Mouse (Mus musculus) midbrain, embryonic 12.5 days (tissue): ENCODE measurements around the gene Dusp10. TPM values are rescaled to one million over a fixed set of nuclear protein-coding genes. Genes with fewer than 3 reads are reported as not detected.
A peak's percentile ranks its signal among the peaks of the same experiment; 100 is the strongest.

Source experiments
- ATAC-seq: fragments of 200-750 bp; cut with Nextera tagmentation; 2 replicates; pipeline ENCODE4 v1.8.0; 2017; ENCODE audit warnings: low read depth, moderate TSS enrichment, moderate library complexity; ENCODE audit not compliant: low FRiP score
- H3K27ac ChIP-seq: fragments of 300-500 bp; sonication (generic); replicated peaks from 2 replicates; pipeline ENCODE4 v1.5.1; 2016; ENCODE audit warnings: mild to moderate bottlenecking
- H3K27me3 ChIP-seq: fragments of 300-500 bp; sonication (generic); 2 replicates; pipeline ENCODE4 v1.6.1; 2016; ENCODE audit warnings: mild to moderate bottlenecking
- H3K36me3 ChIP-seq: fragments of 300-500 bp; sonication (generic); 2 replicates; pipeline ENCODE4 v1.6.1; 2016
- H3K4me1 ChIP-seq: fragments of 300-500 bp; sonication (generic); 2 replicates; pipeline ENCODE4 v1.6.1; 2016
- H3K4me2 ChIP-seq: fragments of 300-500 bp; sonication (generic); replicated peaks from 2 replicates; pipeline ENCODE4 v1.6.1; 2016; ENCODE audit warnings: mild to moderate bottlenecking, moderate library complexity
- H3K4me3 ChIP-seq: fragments of 300-500 bp; sonication (generic); 2 replicates; pipeline ENCODE4 v1.5.1; 2016; ENCODE audit warnings: mild to moderate bottlenecking
- H3K9ac ChIP-seq: fragments of 300-500 bp; sonication (generic); replicated peaks from 2 replicates; pipeline ENCODE4 v1.6.1; 2016; ENCODE audit warnings: mild to moderate bottlenecking, moderate library complexity
- H3K9me3 ChIP-seq: fragments of 300-500 bp; sonication (generic); 2 replicates; pipeline ENCODE4 v1.6.1; 2016; ENCODE audit warnings: mild to moderate bottlenecking
- WGBS: fragments of 180-500 bp; shearing (Covaris S2); methylation state at CpG from one replicate; pipeline ENCODE4 v1.1.7; 2016; 5-methylcytosine and 5-hydroxymethylcytosine counted together
- polyA plus RNA-seq: library from polyadenylated mRNA; unstranded; fragments of >200 nt; fragmentation: Nextera tagmentation; extraction: Ambion mirVana; gene quantifications from 2 replicates; pipeline ENCODE4 v1.2.1, GENCODE M21; 2016

Gene Dusp10
- polyA plus RNA-seq, 1 experiment from 2014 or later = 10.3 TPM

- WGBS = under 1% methylated on average over 63 of the region's 63 CpGs
- Histone ChIP-seq H3K4me2 (peak overlapping the region; percentile 82), H3K4me1 (peaks cover 32% of the 10 kb centered on the region), H3K27ac (peak overlapping the region; percentile 98), H3K4me3 (peak overlapping the region; percentile 76), H3K27me3 (peaks cover 9% of the 10 kb centered on the region; the same call in 1 of the 2 replicates), H3K36me3 (peaks cover 15% of the 10 kb centered on the region; the same call in 1 of the 2 replicates), H3K9ac (peak overlapping the region; percentile 90), H3K9me3 (no peaks in the 10 kb centered on the region)
- peak; percentile 74 for ATAC-seq
Observed at GRCm38 (mm10) chr1:184033390-184034010, 20.4 kb downstream of the Dusp10 start.

DNA sequence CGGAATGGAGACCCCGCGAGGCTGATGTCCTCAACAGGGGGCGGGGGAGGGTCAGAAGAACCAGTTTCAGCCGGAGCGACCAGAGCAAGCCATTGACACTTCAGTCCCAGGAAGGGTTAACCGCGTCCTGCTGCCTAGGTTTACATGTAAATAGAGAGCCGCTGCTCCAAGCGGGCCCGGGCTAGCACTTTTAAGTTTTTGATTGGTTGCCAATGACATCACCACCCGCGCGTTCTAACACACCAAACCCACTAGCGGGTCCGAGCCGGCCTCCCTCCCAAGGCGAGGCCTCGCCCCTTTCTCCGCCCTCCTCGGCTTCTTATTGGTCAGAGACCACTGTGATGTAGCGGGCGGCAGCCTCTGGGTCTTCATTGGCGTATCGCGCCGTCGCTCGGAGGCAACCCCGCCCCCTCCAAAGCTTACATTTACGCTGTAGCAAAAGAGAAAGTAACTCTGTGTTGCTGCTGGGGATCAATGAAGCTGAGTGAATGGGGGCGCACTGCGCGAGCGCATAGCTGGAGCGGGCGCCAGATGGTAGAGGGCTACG is 21.0 kb downstream of the Dusp10 start, which contains the start of gene 1700056E22Rik:
Gene 1700056E22Rik (minus strand): TSS at position 291 of the 547 bp plus-strand sequence.
- Histone ChIP-seq H3K27me3 (peaks cover 9% of the 10 kb centered on the region; the same call in 1 of the 2 replicates), H3K9me3 (no peaks in the 10 kb centered on the region), H3K9ac (peak within 1 kb of the TSS; percentile 90), H3K4me3 (peak within 1 kb of the TSS; percentile 76), H3K36me3 (peaks cover 15% of the 10 kb centered on the region; the same call in 1 of the 2 replicates), H3K4me2 (peak within 1 kb of the TSS; percentile 82), H3K4me1 (peaks cover 34% of the 10 kb centered on the region), H3K27ac (peak within 1 kb of the TSS; percentile 98)
- WGBS = under 1% methylated on average over 38 of the region's 38 CpGs
- peak; percentile 99 for ATAC-seq

GRCm38 (mm10) chr1:184034741-184035181 is 21.7 kb downstream of the Dusp10 start:
- WGBS = 0% methylated on average over 12 of the region's 12 CpGs
- no peak for ATAC-seq

DNA sequence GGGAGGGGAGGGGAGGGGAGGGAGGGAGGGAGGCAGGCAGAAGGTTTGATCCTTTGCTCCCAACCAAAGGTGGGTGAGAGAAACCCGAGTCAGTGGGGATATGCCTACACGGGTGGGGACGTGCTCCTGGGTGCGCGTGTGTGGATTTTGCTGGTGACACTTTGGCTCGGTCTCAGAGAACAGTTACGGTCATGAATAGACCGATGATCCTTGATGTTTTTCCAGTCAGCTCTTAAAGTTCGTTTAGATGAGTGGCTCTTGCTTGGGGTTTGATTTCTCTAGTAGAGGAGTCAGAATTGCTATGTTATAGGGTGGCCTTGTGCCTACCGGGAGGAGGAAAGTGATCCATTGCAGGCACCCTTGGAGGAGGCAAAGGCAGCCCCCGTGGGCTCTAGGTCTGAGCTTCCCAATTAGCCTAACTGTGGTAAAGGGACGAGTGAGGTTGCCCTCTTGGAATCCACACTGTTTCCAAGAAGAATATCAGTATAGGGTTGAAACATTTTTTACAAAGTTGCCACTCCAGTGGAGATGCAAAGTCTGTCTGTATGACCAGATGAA is 22.3 kb downstream of the Dusp10 start:
- H3K27me3 ChIP-seq = peaks cover 9% of the 10 kb centered on the region; the same call in 1 of the 2 replicates
- peak overlapping the region; percentile 70 for H3K9ac ChIP-seq
- no peak overlapping the region; the same call in 1 of the 2 replicates for H3K27ac ChIP-seq
- WGBS = 5% methylated on average over 12 of the region's 12 CpGs
- H3K4me2 ChIP-seq = peak overlapping the region; percentile 69
- peak overlapping the region; percentile 76 for H3K4me3 ChIP-seq
- ATAC-seq = no peak
- no peaks in the 10 kb centered on the region for H3K9me3 ChIP-seq
- peaks cover 18% of the 10 kb centered on the region; the same call in 1 of the 2 replicates for H3K36me3 ChIP-seq
- peaks cover 44% of the 10 kb centered on the region for H3K4me1 ChIP-seq

More at GRCm38 (mm10) chr1:184034741-184035181, 21.7 kb downstream of the Dusp10 start:
- Histone ChIP-seq H3K4me1 (peaks cover 39% of the 10 kb centered on the region), H3K4me2 (peak overlapping the region; percentile 69), H3K27ac (peak overlapping the region; percentile 84), H3K36me3 (peaks cover 18% of the 10 kb centered on the region; the same call in 1 of the 2 replicates), H3K9me3 (no peaks in the 10 kb centered on the region), H3K4me3 (peak overlapping the region; percentile 76), H3K27me3 (peaks cover 9% of the 10 kb centered on the region; the same call in 1 of the 2 replicates), H3K9ac (peak overlapping the region; percentile 70)

DNA sequence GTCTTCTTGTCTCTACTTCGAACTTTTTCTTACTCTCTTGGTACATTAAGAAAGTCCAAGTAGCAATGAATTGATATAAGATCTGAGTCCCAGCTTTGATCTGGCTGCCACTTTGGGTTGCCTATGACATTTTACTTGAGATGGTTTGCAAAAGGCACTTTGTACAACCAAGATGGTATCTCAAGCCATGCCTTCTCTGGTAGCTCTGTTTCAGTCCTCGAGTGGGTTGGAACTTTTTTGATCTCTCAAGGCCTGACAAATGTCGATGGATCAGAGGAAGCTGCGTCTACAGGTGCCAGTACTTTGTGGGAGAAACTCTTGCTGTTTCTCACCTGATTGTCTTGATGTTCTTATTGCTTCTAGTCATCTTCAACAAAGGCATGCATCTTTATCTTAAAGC is 24.7 kb downstream of the Dusp10 start:
- WGBS = 92% methylated on average over 4 of the region's 4 CpGs
- no peak overlapping the region for H3K4me3 ChIP-seq
- no peaks in the 10 kb centered on the region for H3K27me3 ChIP-seq
- peaks cover 18% of the 10 kb centered on the region; the same call in 1 of the 2 replicates for H3K36me3 ChIP-seq
- ATAC-seq = no peak
- no peaks in the 10 kb centered on the region for H3K9me3 ChIP-seq
- no peak overlapping the region for H3K9ac ChIP-seq
- no peak overlapping the region for H3K4me2 ChIP-seq
- no peak overlapping the region for H3K27ac ChIP-seq
- H3K4me1 ChIP-seq = peaks cover 48% of the 10 kb centered on the region

GRCm38 (mm10) chr1:184039301-184039700 is 26.2 kb downstream of the Dusp10 start:
- 93% methylated on average over 10 of the region's 10 CpGs for WGBS
- no peak overlapping the region for H3K9ac ChIP-seq
- ATAC-seq = no peak
- peaks cover 47% of the 10 kb centered on the region for H3K4me1 ChIP-seq
- H3K9me3 ChIP-seq = no peaks in the 10 kb centered on the region
- no peaks in the 10 kb centered on the region for H3K27me3 ChIP-seq
- H3K4me3 ChIP-seq = no peak overlapping the region
- no peak overlapping the region for H3K4me2 ChIP-seq
- H3K27ac ChIP-seq = no peak overlapping the region
- H3K36me3 ChIP-seq = peaks cover 18% of the 10 kb centered on the region; the same call in 1 of the 2 replicates

DNA sequence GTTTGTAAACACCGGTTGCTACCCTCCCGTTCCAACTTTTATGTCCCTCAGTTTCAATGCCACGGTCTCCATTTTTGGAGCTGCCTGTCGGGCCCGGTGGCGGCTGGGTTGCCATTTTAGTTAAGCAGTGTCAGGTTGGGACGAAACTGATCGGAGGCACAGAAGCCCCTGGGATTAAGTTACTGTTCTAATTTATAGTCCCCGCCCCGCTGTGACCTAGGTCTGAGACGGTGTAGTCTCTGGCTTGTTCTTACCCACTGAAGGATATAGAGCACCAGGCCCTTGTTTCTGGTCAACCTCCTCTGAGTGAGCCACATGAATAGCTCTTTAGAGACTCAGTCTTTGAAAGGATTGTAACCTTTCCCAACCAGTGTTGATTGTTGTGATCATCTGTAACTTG is 27.1 kb downstream of the Dusp10 start:
- no peaks in the 10 kb centered on the region for H3K9me3 ChIP-seq
- no peak overlapping the region for H3K27ac ChIP-seq
- WGBS = 78% methylated on average over 11 of the region's 11 CpGs
- peaks cover 18% of the 10 kb centered on the region; the same call in 1 of the 2 replicates for H3K36me3 ChIP-seq
- no peak overlapping the region for H3K9ac ChIP-seq
- no peak overlapping the region for H3K4me3 ChIP-seq
- H3K4me2 ChIP-seq = no peak overlapping the region
- H3K27me3 ChIP-seq = no peaks in the 10 kb centered on the region
- peaks cover 47% of the 10 kb centered on the region for H3K4me1 ChIP-seq
- ATAC-seq = no peak

DNA sequence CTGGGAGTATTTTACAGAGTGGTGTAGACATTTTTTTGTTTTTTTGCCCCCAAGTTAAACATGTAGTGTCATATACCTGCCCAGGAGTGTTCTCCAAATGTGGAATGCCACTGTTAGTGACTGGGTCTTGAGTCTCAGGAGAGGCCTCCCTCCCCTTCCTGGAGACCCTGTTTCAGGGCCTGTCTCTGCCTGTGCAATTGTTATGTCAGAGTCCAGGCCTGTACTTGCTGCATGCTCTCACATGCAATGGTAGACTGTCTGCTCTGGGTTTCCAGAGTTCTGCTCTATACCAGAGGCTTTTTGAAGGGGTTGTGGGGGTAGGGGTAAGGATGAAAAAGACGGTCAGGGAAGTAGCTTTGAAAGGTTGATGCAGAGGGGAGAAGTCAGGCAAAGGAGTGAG is 27.8 kb downstream of the Dusp10 start:
- WGBS = 73% methylated on average over 1 of the region's 1 CpGs
- no peak overlapping the region for H3K9ac ChIP-seq
- no peak overlapping the region for H3K27ac ChIP-seq
- no peak overlapping the region for H3K4me2 ChIP-seq
- no peak for ATAC-seq
- no peak overlapping the region for H3K4me3 ChIP-seq
- H3K36me3 ChIP-seq = peaks cover 18% of the 10 kb centered on the region; the same call in 1 of the 2 replicates
- H3K27me3 ChIP-seq = no peaks in the 10 kb centered on the region
- no peaks in the 10 kb centered on the region for H3K9me3 ChIP-seq
- peaks cover 39% of the 10 kb centered on the region for H3K4me1 ChIP-seq

GRCm38 (mm10) chr1:184041778-184042573 is 28.9 kb downstream of the Dusp10 start:
- no peak overlapping the region for H3K4me3 ChIP-seq
- no peak overlapping the region for H3K9ac ChIP-seq
- H3K4me1 ChIP-seq = peaks cover 30% of the 10 kb centered on the region
- H3K9me3 ChIP-seq = no peaks in the 10 kb centered on the region
- H3K27ac ChIP-seq = no peak overlapping the region
- peaks cover 16% of the 10 kb centered on the region; the same call in 1 of the 2 replicates for H3K36me3 ChIP-seq
- 75% methylated on average over 9 of the region's 9 CpGs for WGBS
- no peak for ATAC-seq
- H3K27me3 ChIP-seq = no peaks in the 10 kb centered on the region
- H3K4me2 ChIP-seq = no peak overlapping the region

DNA sequence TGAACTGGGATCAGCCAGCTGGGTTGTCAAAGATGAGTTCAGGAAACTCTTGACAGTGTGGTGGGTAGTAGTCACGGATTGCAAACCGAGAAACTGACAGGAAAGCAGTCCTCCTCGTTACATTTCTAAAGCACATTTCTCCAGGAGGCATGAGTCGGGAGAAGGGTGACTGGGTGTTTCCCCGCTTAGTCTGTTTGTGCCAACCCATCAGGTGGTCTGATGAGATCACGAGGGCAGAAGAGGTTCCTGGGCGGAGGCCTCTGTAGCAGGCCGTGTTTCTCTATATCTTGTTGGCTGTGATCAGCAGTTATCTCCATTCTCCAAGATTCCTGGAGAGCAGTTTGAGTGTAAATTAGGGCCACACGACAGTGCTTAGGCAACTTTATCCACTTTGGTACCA is 29.6 kb downstream of the Dusp10 start:
- H3K4me2 ChIP-seq = no peak overlapping the region
- H3K4me3 ChIP-seq = no peak overlapping the region
- H3K27ac ChIP-seq = no peak overlapping the region
- peaks cover 26% of the 10 kb centered on the region for H3K4me1 ChIP-seq
- no peaks in the 10 kb centered on the region for H3K27me3 ChIP-seq
- no peak for ATAC-seq
- H3K9ac ChIP-seq = no peak overlapping the region
- no peaks in the 10 kb centered on the region for H3K9me3 ChIP-seq
- peaks cover 9% of the 10 kb centered on the region; the same call in 1 of the 2 replicates for H3K36me3 ChIP-seq
- 75% methylated on average over 9 of the region's 9 CpGs for WGBS

- Histone ChIP-seq H3K4me3 (no peak overlapping the region), H3K9me3 (no peaks in the 10 kb centered on the region), H3K27ac (no peak overlapping the region), H3K4me1 (peaks cover 25% of the 10 kb centered on the region), H3K4me2 (no peak overlapping the region), H3K27me3 (no peaks in the 10 kb centered on the region), H3K9ac (no peak overlapping the region), H3K36me3 (0 out of 2 replicates have a peak, but pooled peaks cover 3% of the 10 kb centered on the region)
- ATAC-seq = no peak
- 81% methylated on average over 6 of the region's 6 CpGs for WGBS
Observed at GRCm38 (mm10) chr1:184043391-184043790, 30.3 kb downstream of the Dusp10 start.
